Mouse (Mus musculus) cerebral cortex, adult 2 months (tissue): Measurements from ENCODE around the gene Mgrn1.

Source experiments
- WGBS: fragments of 180-500 bp; shearing (Covaris S2); methylation state at CpG from one replicate; pipeline ENCODE4 v1.1.7; 2018; 5-methylcytosine and 5-hydroxymethylcytosine counted together

The Mgrn1 gene

GRCm38 (mm10) chr16:4885760-4886689, at the start of gene Mgrn1:
Mgrn1 (plus strand) TSS chr16:4886249.
- WGBS = under 1% methylated on average over 57 of the region's 74 CpGs

GRCm38 (mm10) chr16:4837631-4838030, 48.4 kb upstream of the Mgrn1 start:
- 67% methylated on average over 3 of the region's 3 CpGs for WGBS

GRCm38 (mm10) chr16:4839552-4839951, 46.5 kb upstream of the Mgrn1 start:
- WGBS = 71% methylated on average over 3 of the region's 3 CpGs

- 79% methylated on average over 8 of the region's 8 CpGs for WGBS
These were observed 45.8 kb upstream of the Mgrn1 start for GRCm38 (mm10) chr16:4840231-4840630.

- WGBS = 82% methylated on average over 3 of the region's 3 CpGs
These were observed 39.0 kb upstream of the Mgrn1 start for GRCm38 (mm10) chr16:4847041-4847440.

- WGBS = 98% methylated on average over 2 of the region's 2 CpGs
These were observed 38.0 kb upstream of the Mgrn1 start for GRCm38 (mm10) chr16:4848090-4848489.

- WGBS = 67% methylated on average over 7 of the region's 7 CpGs
These were observed 35.7 kb upstream of the Mgrn1 start for GRCm38 (mm10) chr16:4850361-4850760.

GRCm38 (mm10) chr16:4850938-4851628, 35.0 kb upstream of the Mgrn1 start:
- 77% methylated on average over 5 of the region's 5 CpGs for WGBS

- 81% methylated on average over 5 of the region's 5 CpGs for WGBS
These were observed 30.9 kb upstream of the Mgrn1 start for GRCm38 (mm10) chr16:4855046-4855650.

- 53% methylated on average over 10 of the region's 10 CpGs for WGBS
These were observed 24.7 kb upstream of the Mgrn1 start for GRCm38 (mm10) chr16:4861392-4861791.

GRCm38 (mm10) chr16:4862863-4863483, 23.1 kb upstream of the Mgrn1 start:
- WGBS = 41% methylated on average over 9 of the region's 9 CpGs

- WGBS = 91% methylated on average over 8 of the region's 8 CpGs
These were observed 22.3 kb upstream of the Mgrn1 start for GRCm38 (mm10) chr16:4863742-4864141.

- WGBS = 74% methylated on average over 7 of the region's 7 CpGs
These were observed 19.9 kb upstream of the Mgrn1 start for GRCm38 (mm10) chr16:4866101-4866695.

- WGBS = 94% methylated on average over 5 of the region's 5 CpGs
These were observed 15.6 kb upstream of the Mgrn1 start for GRCm38 (mm10) chr16:4870490-4870889.

- 86% methylated on average over 2 of the region's 2 CpGs for WGBS
These were observed 14.1 kb upstream of the Mgrn1 start for GRCm38 (mm10) chr16:4871926-4872325.

- 59% methylated on average over 23 of the region's 23 CpGs for WGBS
These were observed 10.6 kb upstream of the Mgrn1 start for GRCm38 (mm10) chr16:4875198-4876032.

- 59% methylated on average over 8 of the region's 8 CpGs for WGBS
These were observed 9.9 kb upstream of the Mgrn1 start for GRCm38 (mm10) chr16:4876033-4876680.

- 72% methylated on average over 4 of the region's 4 CpGs for WGBS
These were observed 8.9 kb upstream of the Mgrn1 start for GRCm38 (mm10) chr16:4877195-4877594.

GRCm38 (mm10) chr16:4877701-4878100, 8.3 kb upstream of the Mgrn1 start:
- WGBS = 60% methylated on average over 3 of the region's 3 CpGs
